Mouse (Mus musculus): ENCODE measurements around the gene Neil1. TPM values are rescaled to one million over a fixed set of nuclear protein-coding genes. Genes with fewer than 3 reads are reported as not detected.
A peak's percentile ranks its signal among the peaks of the same experiment; 100 is the strongest.

Gene Neil1
- total RNA-seq (2014; rRNA removed) (4.8 and 6.3 TPM in 2 replicates), polyA plus RNA-seq (2015; fragmentation: Nextera tagmentation; extraction: Ambion mirVana) (4.4 and 5.1 TPM in 2 replicates)

GRCm38 (mm10) chr9:57148144-57148878 is at the start of gene Neil1:
Neil1 (minus strand) TSS chr9:57148305.
- peak within 1 kb of the TSS; percentile 89 for H3K27ac ChIP-seq (ENCODE audit: low read depth, low read length)
- H3K4me1 ChIP-seq (ENCODE audit: insufficient read depth) = 0 out of 2 replicates have a peak, but pooled peaks cover 3% of the 10 kb centered on the region
- H3K4me2 ChIP-seq (ENCODE audit: low read depth) = peak within 1 kb of the TSS; percentile 79
- WGBS = under 1% methylated on average over 27 of the region's 27 CpGs
- no peaks in the 10 kb centered on the region for H3K9me3 ChIP-seq (ENCODE audit: low read length)
- DNase-seq (peak; percentile 93), ATAC-seq (peak; percentile 96)
- peak; percentile 51 for TF ChIP-seq CTCF (IDR thresholded peaks at IDR 0.05; ENCODE audit: low read depth)
- H3K36me3 ChIP-seq (ENCODE audit: insufficient read depth) = 0 out of 2 replicates have a peak, but pooled peaks cover 3% of the 10 kb centered on the region
- H3K4me3 ChIP-seq (ENCODE audit: low read depth, low read length) = peak within 1 kb of the TSS; percentile 51
- H3K27me3 ChIP-seq (ENCODE audit: insufficient read depth, low read length) = no peaks in the 10 kb centered on the region
- peak within 1 kb of the TSS; percentile 64 for H3K9ac ChIP-seq

GRCm38 (mm10) chr9:57197414-57197813 is 49.3 kb upstream of the Neil1 start:
- Histone ChIP-seq H3K4me2 (ENCODE audit: low read depth) (no peak overlapping the region), H3K4me3 (ENCODE audit: low read depth, low read length) (no peak overlapping the region), H3K36me3 (ENCODE audit: insufficient read depth) (no peaks in the 10 kb centered on the region), H3K9me3 (ENCODE audit: low read length) (no peaks in the 10 kb centered on the region), H3K27ac (ENCODE audit: low read depth, low read length) (no peak overlapping the region), H3K9ac (no peak overlapping the region), H3K27me3 (ENCODE audit: insufficient read depth, low read length) (no peaks in the 10 kb centered on the region; the same call in 1 of the 2 replicates), H3K4me1 (ENCODE audit: insufficient read depth) (no peaks in the 10 kb centered on the region)
- 80% methylated on average over 8 of the region's 8 CpGs for WGBS
- no peak for TF ChIP-seq CTCF (IDR thresholded peaks at IDR 0.05; ENCODE audit: low read depth)
- ATAC-seq = no peak
- DNase-seq = no peak

GRCm38 (mm10) chr9:57196708-57197107 is 48.6 kb upstream of the Neil1 start:
- Histone ChIP-seq H3K27me3 (ENCODE audit: insufficient read depth, low read length) (no peaks in the 10 kb centered on the region; the same call in 1 of the 2 replicates), H3K4me2 (ENCODE audit: low read depth) (no peak overlapping the region), H3K36me3 (ENCODE audit: insufficient read depth) (no peaks in the 10 kb centered on the region), H3K9ac (no peak overlapping the region), H3K4me1 (ENCODE audit: insufficient read depth) (no peaks in the 10 kb centered on the region), H3K27ac (ENCODE audit: low read depth, low read length) (no peak overlapping the region), H3K9me3 (ENCODE audit: low read length) (no peaks in the 10 kb centered on the region), H3K4me3 (ENCODE audit: low read depth, low read length) (no peak overlapping the region)
- ATAC-seq (no peak), DNase-seq (no peak)
- 61% methylated on average over 3 of the region's 3 CpGs for WGBS
- TF ChIP-seq CTCF (IDR thresholded peaks at IDR 0.05; ENCODE audit: low read depth) = no peak

GRCm38 (mm10) chr9:57168411-57168810 is 20.3 kb upstream of the Neil1 start:
- Histone ChIP-seq H3K27me3 (ENCODE audit: insufficient read depth, low read length) (no peaks in the 10 kb centered on the region), H3K36me3 (ENCODE audit: insufficient read depth) (no peaks in the 10 kb centered on the region), H3K4me2 (ENCODE audit: low read depth) (no peak overlapping the region), H3K9me3 (ENCODE audit: low read length) (no peaks in the 10 kb centered on the region), H3K4me3 (ENCODE audit: low read depth, low read length) (no peak overlapping the region), H3K4me1 (ENCODE audit: insufficient read depth) (no peaks in the 10 kb centered on the region), H3K27ac (ENCODE audit: low read depth, low read length) (no peak overlapping the region), H3K9ac (no peak overlapping the region)
- TF ChIP-seq CTCF (IDR thresholded peaks at IDR 0.05; ENCODE audit: low read depth) = no peak
- ATAC-seq (no peak), DNase-seq (no peak)
- 82% methylated on average over 5 of the region's 5 CpGs for WGBS

- no peaks in the 10 kb centered on the region for H3K36me3 ChIP-seq (ENCODE audit: insufficient read depth)
- no peak overlapping the region for H3K9ac ChIP-seq
- no peak for ATAC-seq
- H3K27me3 ChIP-seq (ENCODE audit: insufficient read depth, low read length) = no peaks in the 10 kb centered on the region
- H3K9me3 ChIP-seq (ENCODE audit: low read length) = no peaks in the 10 kb centered on the region
- no peak overlapping the region for H3K4me2 ChIP-seq (ENCODE audit: low read depth)
- DNase-seq = no peak
- WGBS = 74% methylated on average over 2 of the region's 2 CpGs
- no peaks in the 10 kb centered on the region for H3K4me1 ChIP-seq (ENCODE audit: insufficient read depth)
- H3K4me3 ChIP-seq (ENCODE audit: low read depth, low read length) = no peak overlapping the region
- no peak overlapping the region for H3K27ac ChIP-seq (ENCODE audit: low read depth, low read length)
- TF ChIP-seq CTCF (IDR thresholded peaks at IDR 0.05; ENCODE audit: low read depth) = no peak
Measured at GRCm38 (mm10) chr9:57166173-57166572, 18.1 kb upstream of the Neil1 start.

- no peak for ATAC-seq
- no peak for DNase-seq
- no peak for TF ChIP-seq CTCF (IDR thresholded peaks at IDR 0.05; ENCODE audit: low read depth)
Measured at GRCm38 (mm10) chr9:57163137-57163536, 15.0 kb upstream of the Neil1 start.

GRCm38 (mm10) chr9:57162496-57162895 is 14.4 kb upstream of the Neil1 start:
- TF ChIP-seq CTCF (IDR thresholded peaks at IDR 0.05; ENCODE audit: low read depth) = peak; percentile 73
- WGBS = 18% methylated on average over 3 of the region's 3 CpGs
- ATAC-seq (no peak), DNase-seq (peak; percentile 43)
- Histone ChIP-seq H3K4me3 (ENCODE audit: low read depth, low read length) (no peak overlapping the region), H3K27me3 (ENCODE audit: insufficient read depth, low read length) (no peaks in the 10 kb centered on the region), H3K4me1 (ENCODE audit: insufficient read depth) (no peaks in the 10 kb centered on the region; the same call in 1 of the 2 replicates), H3K27ac (ENCODE audit: low read depth, low read length) (no peak overlapping the region), H3K9me3 (ENCODE audit: low read length) (no peaks in the 10 kb centered on the region), H3K4me2 (ENCODE audit: low read depth) (no peak overlapping the region), H3K9ac (no peak overlapping the region), H3K36me3 (ENCODE audit: insufficient read depth) (no peaks in the 10 kb centered on the region)

More at GRCm38 (mm10) chr9:57163137-57163536, 15.0 kb upstream of the Neil1 start:
- H3K36me3 ChIP-seq (ENCODE audit: insufficient read depth) = no peaks in the 10 kb centered on the region
- no peak overlapping the region for H3K4me3 ChIP-seq (ENCODE audit: low read depth, low read length)
- no peaks in the 10 kb centered on the region for H3K27me3 ChIP-seq (ENCODE audit: insufficient read depth, low read length)
- no peaks in the 10 kb centered on the region for H3K9me3 ChIP-seq (ENCODE audit: low read length)
- no peaks in the 10 kb centered on the region for H3K4me1 ChIP-seq (ENCODE audit: insufficient read depth)
- no peak overlapping the region for H3K4me2 ChIP-seq (ENCODE audit: low read depth)
- H3K9ac ChIP-seq = no peak overlapping the region
- H3K27ac ChIP-seq (ENCODE audit: low read depth, low read length) = no peak overlapping the region
- WGBS = 39% methylated on average over 2 of the region's 2 CpGs

All from forebrain, postnatal 0 days (tissue).